Mouse (Mus musculus) ES-CJ7 (cell line): Measurements from ENCODE around the gene Tgfbr2.

Experiments used
- DNase-seq: peaks from one replicate; pipeline ENCODE4 v3.0.0; 2011; ENCODE audit warnings: low read depth, low spot score

Gene Tgfbr2

DNA sequence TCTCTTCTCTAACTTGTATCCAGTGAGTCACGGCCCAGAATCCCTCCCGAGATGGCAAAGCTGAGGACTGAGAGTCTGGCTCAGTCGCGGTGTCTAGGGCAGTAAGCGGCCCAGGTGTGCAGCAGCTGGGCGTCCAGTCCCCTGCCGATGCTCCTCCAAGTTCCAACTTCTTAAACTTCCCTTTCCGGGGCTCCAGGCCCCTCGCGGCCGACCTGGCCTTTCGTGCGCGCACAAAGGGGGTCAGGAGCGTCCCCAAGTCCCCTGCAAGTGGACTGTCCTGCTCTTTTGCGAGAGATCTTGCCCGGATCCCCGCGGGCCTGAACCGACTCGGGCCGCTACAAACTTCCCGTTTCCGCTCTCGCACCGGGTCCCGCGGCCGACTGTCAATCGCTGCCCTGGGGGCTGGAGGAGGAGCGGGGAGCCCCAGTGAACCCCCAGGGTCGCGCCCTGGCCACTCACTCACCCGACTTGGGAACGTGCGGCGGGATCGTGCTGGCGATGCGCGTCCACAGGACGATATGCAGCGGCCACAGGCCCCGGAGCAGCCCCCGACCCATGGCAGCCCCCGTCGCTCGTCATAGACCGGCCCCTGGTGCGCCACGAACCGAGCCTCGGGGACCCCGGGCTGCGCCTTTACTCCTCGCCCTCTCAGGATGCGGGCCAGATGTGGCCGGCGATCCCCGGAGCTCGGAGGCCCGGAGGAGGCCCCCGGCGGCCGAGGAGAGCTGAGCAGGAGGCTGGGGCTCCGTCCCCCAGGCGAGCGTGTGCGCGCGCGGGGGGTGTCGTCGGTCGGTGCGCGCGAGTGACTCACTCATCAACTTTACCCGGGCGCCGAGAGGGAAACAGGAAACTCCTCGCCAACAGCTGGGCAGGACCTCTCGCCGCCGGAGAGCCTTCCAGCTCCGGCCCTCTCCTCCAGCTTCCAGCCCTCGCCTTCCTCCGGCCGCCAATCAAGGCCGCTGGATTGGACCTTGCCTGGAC lies at the start of gene Tgfbr2:
TSS of gene Tgfbr2 (minus strand) at position 880 of the 981 bp plus-strand sequence.
- DNase-seq = peak; percentile 18

GRCm38 (mm10) chr9:116223368-116223767 lies 48.2 kb upstream of the Tgfbr2 start:
- no peak for DNase-seq

- no peak for DNase-seq
Observed at GRCm38 (mm10) chr9:116222643-116223042, 47.5 kb upstream of the Tgfbr2 start.

- no peak for DNase-seq
Observed at GRCm38 (mm10) chr9:116222000-116222399, 46.8 kb upstream of the Tgfbr2 start.

DNA sequence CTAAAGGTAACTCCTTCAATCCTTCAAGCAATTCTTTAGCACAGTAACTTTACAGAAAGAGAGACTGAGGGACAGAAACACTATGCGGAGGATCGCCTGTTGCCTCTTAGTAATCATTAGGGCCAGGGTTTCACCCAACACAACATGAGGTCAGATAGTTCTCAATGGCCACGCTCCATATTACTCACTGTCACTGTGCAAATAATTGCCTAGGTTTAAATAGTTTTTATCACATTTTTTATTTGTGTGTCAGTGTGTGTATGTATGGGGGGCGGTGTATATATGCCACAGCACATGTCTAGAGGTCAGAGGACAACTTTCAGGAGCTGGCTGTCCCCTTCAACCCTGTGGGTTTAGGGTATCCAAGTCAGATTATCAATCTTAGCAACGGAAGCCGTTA lies 46.4 kb upstream of the Tgfbr2 start:
- DNase-seq = no peak

DNA sequence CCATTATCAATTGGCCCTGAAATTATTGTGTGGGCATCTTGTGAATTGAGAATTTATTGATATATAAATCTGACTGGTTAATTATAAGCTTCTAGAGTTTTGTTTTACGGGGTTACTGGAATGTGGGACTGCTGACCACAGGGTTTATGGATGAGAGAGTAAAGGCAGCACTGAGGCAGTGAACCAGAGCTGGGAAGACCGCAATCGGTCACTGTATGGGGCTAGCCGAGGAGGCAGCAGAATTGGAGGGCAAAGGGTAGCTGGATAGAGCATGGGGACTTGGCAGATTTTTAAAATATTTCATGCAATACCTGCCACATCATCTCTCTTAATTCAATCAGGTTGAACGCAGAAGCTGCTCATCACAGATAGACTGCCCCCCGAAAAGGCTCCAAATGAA lies 45.5 kb upstream of the Tgfbr2 start:
- no peak for DNase-seq

- no peak for DNase-seq
Observed at GRCm38 (mm10) chr9:116220159-116220515, 45.0 kb upstream of the Tgfbr2 start.

GRCm38 (mm10) chr9:116219234-116220158 lies 44.3 kb upstream of the Tgfbr2 start:
- no peak for DNase-seq

DNA sequence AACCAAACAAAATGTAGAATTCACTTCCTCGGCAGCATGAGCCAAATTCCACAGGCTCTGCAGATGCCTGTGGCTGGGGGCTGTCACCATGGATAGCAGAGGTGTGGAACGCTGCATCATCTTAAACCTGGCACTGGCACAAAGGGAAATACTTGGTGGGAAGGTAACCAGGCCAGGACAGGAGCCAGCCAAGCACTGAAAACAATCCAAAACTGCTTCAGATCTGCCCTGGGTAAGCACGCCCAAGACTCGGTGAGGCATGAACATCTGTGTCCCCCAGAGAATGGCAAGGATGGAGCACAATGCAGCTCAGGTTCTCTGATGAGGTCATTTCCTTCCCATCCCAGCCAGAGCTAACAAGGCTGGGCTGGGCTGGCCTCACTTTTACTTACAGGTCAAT lies 43.6 kb upstream of the Tgfbr2 start:
- DNase-seq = no peak

GRCm38 (mm10) chr9:116217099-116217498 lies 41.9 kb upstream of the Tgfbr2 start:
- DNase-seq = no peak

DNA sequence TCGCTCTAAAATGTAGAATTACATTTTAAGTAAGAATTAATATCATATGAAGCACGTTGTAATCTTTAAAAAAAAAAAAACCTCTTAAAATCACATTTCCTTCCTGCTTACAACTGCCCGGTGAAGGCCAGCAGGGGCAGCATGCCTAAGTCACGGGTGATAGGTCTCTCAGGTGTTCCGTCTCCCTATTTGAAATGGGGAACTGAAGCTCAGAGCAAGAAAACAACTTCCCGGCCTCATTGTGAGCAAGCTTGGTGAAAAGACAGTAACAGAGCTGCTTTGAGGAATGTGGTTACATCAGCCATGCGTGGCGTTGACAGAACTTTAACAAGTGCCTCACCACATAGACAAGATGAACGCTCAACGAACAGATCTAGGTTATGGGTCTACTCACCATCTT lies 41.5 kb upstream of the Tgfbr2 start:
- no peak for DNase-seq

- DNase-seq = no peak
Observed at GRCm38 (mm10) chr9:116214296-116214695, 39.1 kb upstream of the Tgfbr2 start.

GRCm38 (mm10) chr9:116212915-116213619 lies 37.9 kb upstream of the Tgfbr2 start:
- DNase-seq = peak; percentile 47

DNA sequence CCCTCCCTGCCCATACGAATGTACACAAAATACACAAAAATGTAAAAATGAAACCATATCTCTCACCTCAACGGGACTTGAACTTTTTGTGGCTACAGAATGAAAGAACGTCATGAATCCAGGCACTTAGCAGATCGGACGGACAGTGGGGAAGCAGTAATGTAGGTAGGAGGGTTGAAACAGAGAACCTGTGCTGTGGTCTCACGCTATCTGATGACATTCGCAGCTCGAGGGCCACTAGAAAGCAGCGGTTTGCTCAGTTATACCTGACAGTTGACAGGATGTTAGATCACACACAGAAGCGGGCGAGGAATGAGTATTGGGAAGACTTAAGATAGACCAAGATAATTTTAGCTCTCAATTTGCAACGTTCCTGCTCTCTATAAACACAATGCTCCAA lies 36.9 kb upstream of the Tgfbr2 start:
- no peak for DNase-seq

- DNase-seq = no peak
Observed at GRCm38 (mm10) chr9:116208169-116208904, 33.2 kb upstream of the Tgfbr2 start.

DNA sequence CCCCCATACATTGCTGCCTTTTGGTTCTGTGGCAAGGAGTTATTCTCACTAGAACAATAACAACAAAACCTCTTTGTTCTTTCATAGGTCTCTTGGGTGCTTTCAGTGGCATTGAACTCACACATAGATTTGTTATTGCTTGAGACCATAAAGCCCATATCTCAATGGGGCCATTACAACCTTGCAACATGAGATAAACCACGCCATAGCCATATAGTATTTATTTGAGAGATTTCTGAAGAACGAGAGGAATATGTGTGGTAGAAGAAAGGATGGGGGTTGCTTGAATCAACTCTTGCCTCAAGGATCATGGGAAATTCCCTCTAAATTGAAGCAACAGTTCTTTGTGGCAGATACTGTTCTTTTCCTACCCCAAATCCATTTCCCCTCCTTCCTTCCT lies 31.7 kb upstream of the Tgfbr2 start:
- no peak for DNase-seq

DNA sequence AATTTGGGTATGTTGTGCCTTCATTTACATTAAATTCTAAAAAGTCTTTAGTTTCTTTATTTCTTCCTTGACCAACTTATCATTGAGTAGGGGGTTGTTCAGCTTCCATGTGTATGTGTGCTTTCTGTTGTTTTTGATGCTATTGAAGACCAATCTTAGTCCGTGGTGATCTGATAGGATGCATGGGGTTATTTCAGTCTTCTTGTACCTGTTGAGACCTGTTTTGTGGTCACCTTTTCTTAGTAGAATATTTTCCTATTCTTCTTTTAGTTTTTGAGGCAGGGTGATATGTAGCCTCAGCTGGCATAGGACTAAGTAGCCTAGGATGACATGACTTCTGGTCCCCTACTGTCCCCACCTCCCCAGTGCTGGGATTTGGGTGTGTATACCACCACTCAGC lies 28.5 kb upstream of the Tgfbr2 start:
- DNase-seq = no peak

GRCm38 (mm10) chr9:116199127-116199526 lies 24.0 kb upstream of the Tgfbr2 start:
- DNase-seq = no peak

- DNase-seq = no peak
Observed at GRCm38 (mm10) chr9:116198488-116198887, 23.3 kb upstream of the Tgfbr2 start.

DNA sequence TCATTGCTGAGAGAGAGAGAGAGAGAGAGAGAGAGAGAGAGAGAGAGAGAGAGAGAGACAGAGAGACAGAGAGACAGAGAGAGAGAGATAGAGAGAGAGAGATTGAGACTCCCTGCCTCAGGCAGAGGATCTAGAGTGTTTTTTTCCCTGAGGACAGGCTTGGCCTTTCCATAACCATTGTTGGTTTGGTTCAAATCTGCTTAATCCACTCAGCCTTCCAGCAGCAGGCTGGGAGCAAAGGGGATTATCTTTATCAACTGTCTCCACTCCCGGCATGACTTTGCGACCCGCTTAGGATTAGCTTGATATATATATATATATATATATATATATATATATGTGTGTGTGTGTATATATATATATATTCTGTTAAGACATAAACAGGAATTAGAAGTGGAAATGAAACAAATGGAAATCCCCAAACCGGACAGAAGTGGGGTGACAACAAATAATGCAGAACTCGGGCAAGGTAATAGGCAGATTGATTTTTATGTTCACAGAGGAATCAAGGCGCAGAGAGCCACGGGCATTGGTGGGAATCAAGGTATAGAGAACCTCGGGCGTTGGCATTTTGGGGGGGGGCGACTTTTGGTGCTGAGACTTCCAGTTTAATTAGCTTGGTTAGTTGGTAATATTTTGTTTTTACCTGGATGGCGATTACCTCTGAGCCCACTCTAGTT lies 22.5 kb upstream of the Tgfbr2 start:
- no peak for DNase-seq
